Mouse (Mus musculus) gonadal fat pad, adult 2 months (tissue): ENCODE measurements around the gene Il17re. TPM values are rescaled to one million over a fixed set of nuclear protein-coding genes. Genes with fewer than 3 reads are reported as not detected.

ENCODE experiments used
- DNase-seq: peaks from one replicate; pipeline ENCODE4 v3.0.0-alpha.2; 2012; ENCODE audit warnings: low read depth
- polyA plus RNA-seq: library from polyadenylated mRNA; depleted of rRNA; stranded (reverse); fragments of >200 nt; gene quantifications from 2 replicates; pipeline ENCODE4 v1.2.3, GENCODE M21; 2012

Gene Il17re
- polyA plus RNA-seq, 1 experiment: 18.9 TPM

- no peak for DNase-seq
Observed at GRCm38 (mm10) chr6:113443091-113443490, 15.2 kb upstream of the Il17re start.

GRCm38 (mm10) chr6:113444207-113444965, 13.9 kb upstream of the Il17re start:
- DNase-seq: no peak

GRCm38 (mm10) chr6:113447639-113448038, 10.6 kb upstream of the Il17re start:
- no peak for DNase-seq

DNA sequence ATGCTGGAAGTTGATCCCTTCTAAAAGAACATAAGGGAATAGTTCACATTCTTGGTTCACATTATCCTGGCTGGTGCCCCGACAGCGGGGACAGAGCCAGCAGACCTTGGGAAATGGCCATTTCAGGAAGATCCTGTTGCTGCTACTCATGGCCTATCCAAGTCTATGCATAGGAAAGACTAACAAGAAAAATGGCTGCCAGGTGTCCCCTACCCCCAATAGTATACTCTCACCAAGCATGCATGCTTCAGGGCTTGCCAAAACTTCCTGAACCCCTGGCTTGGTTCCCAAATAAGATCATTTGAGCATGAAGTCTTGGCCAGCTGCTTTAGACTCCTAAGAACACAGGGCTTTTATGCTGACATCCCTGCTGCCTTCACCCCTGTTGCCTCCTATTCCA, 6.4 kb upstream of the Il17re start:
- DNase-seq: no peak

DNA sequence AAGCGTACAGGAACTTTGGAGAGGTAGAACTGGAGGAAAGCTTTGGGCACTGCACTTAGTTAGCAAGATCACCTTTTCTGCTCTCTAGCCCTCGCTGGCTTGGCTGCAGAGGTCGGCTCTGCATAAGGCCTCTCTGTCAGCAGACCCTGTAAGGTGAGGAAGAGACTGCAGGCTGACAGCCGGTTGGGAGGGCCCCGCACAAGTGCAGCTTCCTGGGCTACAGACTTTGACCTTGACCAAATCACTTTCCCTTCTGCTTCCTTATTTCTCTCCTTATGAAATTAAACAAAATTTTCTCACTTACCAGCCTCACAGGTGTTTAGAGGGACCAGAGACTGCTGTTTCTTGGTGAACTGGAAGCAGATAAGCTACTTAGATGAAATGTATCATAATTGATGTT, 3.3 kb upstream of the Il17re start:
- no peak for DNase-seq

- DNase-seq: no peak
Observed at GRCm38 (mm10) chr6:113458635-113459034, 351 bp downstream of the Il17re start.

DNA sequence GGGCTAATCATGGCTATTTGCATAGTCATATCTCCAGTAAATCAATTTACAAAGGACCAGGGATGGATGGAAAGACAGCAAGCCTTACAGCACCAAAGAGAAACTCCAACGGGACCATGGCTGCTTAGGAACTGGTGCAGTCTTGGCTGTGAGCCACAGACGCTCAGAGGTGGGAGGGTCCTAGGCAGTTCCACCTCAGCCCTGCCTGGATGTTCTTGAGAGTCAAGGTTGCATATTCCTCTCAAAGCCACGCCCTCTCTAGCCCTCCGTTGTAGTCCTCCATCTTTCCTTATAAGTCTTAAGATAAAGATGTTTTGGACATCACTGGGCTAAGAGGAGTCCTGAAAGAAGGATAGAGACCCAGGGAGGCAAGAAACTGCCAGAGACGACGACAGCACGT, 5.8 kb downstream of the Il17re start:
- DNase-seq: no peak

GRCm38 (mm10) chr6:113465602-113466001, 7.3 kb downstream of the Il17re start:
- no peak for DNase-seq

GRCm38 (mm10) chr6:113468512-113468911, 10.2 kb downstream of the Il17re start:
- no peak for DNase-seq

DNA sequence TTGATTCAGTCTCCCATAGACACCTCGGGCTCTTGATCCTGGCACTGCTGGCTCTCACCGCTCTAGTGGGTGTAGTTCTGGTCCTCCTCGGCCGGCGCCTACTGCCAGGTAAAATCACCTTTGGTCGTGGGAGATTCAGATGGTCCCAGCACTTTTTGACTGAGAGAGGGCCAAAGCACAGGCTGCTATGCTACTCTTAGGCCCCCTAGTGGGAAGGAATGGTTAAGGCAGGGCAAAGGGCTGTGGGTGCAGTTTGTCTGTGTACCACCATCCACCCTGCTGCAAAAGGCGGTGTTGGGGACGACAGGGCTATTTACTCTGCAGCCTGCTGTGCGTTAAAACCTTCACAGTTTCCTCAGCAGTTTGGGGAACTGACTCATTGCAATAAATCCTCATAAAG, 10.7 kb downstream of the Il17re start:
- DNase-seq: no peak

DNA sequence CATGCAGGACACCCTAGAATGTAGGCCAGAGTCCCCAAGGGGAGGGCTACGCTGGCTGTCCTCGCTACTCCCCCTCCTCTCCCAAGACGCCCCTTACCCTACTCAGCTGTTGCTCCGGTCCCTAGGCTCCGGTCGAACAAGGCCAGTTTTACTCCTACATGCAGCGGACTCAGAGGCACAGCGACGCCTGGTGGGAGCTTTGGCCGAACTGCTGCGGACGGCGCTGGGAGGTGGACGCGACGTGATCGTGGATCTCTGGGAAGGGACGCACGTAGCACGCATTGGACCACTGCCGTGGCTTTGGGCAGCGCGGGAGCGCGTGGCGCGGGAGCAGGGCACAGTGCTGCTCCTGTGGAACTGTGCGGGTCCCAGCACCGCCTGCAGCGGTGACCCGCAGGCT, 11.1 kb downstream of the Il17re start:
- no peak for DNase-seq

GRCm38 (mm10) chr6:113471297-113471936, 13.1 kb downstream of the Il17re start, which contains the start of gene Il17rc:
TSS of gene Il17rc (plus strand) at chr6:113471427.
- DNase-seq: no peak

GRCm38 (mm10) chr6:113472061-113472460, 13.8 kb downstream of the Il17re start:
- DNase-seq: no peak

- no peak for DNase-seq
Observed at GRCm38 (mm10) chr6:113473246-113473645, 15.0 kb downstream of the Il17re start.

GRCm38 (mm10) chr6:113473715-113474114, 15.4 kb downstream of the Il17re start:
- DNase-seq: no peak

- DNase-seq: no peak
Observed at GRCm38 (mm10) chr6:113477353-113477752, 19.1 kb downstream of the Il17re start.

DNA sequence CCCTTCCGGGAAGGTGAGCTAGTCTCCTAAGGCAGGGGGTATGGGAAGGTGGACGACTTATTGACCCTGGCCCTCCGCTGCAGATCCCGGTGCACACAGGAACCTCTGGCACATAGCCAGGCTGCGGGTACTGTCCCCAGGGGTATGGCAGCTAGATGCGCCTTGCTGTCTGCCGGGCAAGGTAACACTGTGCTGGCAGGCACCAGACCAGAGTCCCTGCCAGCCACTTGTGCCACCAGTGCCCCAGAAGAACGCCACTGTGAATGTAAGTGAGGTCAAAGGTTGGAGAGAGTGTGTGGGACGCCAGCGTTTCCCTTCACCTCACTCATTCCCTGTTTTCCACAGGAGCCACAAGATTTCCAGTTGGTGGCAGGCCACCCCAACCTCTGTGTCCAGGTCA, 20.6 kb downstream of the Il17re start:
- DNase-seq: no peak

- peak; percentile 99 for DNase-seq
Observed at GRCm38 (mm10) chr6:113480555-113481373, 22.5 kb downstream of the Il17re start.

DNA sequence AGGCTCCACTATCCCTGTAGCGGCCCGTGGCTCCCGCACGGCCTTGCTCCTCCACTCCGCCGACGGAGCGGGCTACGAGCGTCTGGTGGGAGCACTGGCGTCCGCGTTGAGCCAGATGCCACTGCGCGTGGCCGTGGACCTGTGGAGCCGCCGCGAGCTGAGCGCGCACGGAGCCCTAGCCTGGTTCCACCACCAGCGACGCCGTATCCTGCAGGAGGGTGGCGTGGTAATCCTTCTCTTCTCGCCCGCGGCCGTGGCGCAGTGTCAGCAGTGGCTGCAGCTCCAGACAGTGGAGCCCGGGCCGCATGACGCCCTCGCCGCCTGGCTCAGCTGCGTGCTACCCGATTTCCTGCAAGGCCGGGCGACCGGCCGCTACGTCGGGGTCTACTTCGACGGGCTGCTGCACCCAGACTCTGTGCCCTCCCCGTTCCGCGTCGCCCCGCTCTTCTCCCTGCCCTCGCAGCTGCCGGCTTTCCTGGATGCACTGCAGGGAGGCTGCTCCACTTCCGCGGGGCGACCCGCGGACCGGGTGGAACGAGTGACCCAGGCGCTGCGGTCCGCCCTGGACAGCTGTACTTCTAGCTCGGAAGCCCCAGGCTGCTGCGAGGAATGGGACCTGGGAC, 24.3 kb downstream of the Il17re start:
- no peak for DNase-seq

DNA sequence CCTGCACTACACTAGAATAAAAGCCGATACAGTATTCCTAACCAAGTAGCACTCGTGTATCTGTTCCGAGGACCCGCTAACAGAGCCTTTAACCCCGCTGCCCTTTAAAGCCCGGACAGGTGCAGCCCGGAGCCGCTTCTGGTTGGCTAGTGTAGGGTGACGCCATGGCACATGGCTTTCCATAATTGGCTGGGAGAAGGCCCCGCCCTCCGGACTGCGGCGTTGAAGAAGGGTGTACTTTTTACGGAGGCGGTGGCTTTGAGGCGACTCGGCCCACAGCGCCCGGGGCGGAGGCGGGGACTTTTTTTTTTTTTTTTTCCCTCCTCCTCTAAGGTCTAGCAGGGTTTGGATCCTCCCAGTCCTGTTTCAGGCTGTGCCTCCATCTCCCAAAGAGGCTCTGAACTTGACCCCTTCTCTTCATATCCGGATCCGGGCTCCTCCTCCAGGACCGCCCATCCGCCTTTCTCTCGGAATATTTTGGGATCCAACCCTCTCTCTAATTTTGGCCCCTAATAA, 24.9 kb downstream of the Il17re start, which contains the start of gene Creld1:
TSS of gene Creld1 (plus strand) at position 198 of the 516 bp plus-strand sequence.
- no peak for DNase-seq

DNA sequence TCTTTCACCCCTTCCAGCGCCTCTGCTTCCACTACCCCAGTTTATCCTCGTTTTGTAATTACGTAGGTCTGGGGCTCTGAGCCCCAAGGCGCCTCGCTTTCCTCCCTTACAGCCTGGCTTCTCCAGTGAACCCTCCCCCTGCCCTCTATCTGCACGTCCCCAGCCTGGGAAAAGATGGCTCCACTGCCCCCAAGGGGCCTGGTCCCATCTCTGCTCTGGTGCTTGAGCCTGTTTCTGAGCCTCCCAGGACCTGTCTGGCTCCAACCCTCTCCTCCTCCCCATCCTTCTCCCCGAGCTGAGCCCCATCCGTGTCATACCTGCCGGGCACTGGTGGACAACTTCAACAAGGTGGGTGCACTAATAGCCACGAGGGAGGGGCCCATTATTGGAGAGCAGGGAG, 25.4 kb downstream of the Il17re start:
- DNase-seq: no peak

- DNase-seq: no peak
Observed at GRCm38 (mm10) chr6:113487125-113487576, 28.9 kb downstream of the Il17re start.
